Mouse (Mus musculus): ENCODE data around the gene Il21. TPM values are rescaled to one million over a fixed set of nuclear protein-coding genes. Genes with fewer than 3 reads are reported as not detected.

The Il21 gene
- polyA plus RNA-seq, 2 experiments = not detected

DNA sequence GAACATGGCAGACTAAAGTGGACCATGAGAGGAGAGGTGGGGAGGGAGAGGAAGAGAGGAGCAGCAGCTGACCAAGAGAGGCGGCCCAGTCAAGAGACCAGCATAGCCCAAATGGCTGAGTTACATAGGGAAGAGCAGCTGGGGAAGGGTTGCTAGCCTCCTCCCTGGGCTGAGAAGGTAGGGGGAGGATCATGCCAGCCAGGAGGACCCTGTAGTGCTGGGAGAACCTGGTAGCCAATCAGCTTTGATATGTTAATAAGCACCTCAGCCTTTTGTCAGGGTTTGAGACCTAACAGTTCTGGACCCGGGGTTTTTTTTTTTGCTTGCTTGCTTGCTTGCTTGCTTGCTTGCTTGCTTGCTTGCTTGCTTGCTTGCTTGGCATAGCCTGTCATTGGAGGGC, 51.4 kb downstream of the Il21 start:
- DNase-seq (ENCODE audit: low spot score) (no peak), ATAC-seq (ENCODE audit: low FRiP score, low read depth) (no peak)
- no peak overlapping the region for H3K4me3 ChIP-seq (replicated peaks; ENCODE audit: low read length)
- H3K27me3 ChIP-seq (ENCODE audit: control insufficient read depth, insufficient read depth, low read length) = no peaks in the 10 kb centered on the region
- H3K4me1 ChIP-seq (ENCODE audit: control insufficient read depth, insufficient read depth, low read length) = 0 out of 2 replicates have a peak, but pooled peaks cover 3% of the 10 kb centered on the region
- no peaks in the 10 kb centered on the region for H3K36me3 ChIP-seq (ENCODE audit: control insufficient read depth, insufficient read depth, low read length)
- no peak overlapping the region for H3K27ac ChIP-seq (replicated peaks; ENCODE audit: low read depth, low read length)
- no peak overlapping the region for H3K9ac ChIP-seq (ENCODE audit: low read depth, low read length, severe bottlenecking)
- H3K9me3 ChIP-seq (ENCODE audit: control insufficient read depth, low read length) = no peaks in the 10 kb centered on the region
- TF ChIP-seq POLR2A (IDR thresholded peaks at IDR 0.05; ENCODE audit: borderline replicate concordance, extremely low read depth, insufficient read depth, insufficient read length) = no peak
- WGBS = 24% methylated on average over 2 of the region's 2 CpGs
- H3K4me2 ChIP-seq (replicated peaks; ENCODE audit: low read depth, low read length, severe bottlenecking) = no peak overlapping the region

- H3K27me3 ChIP-seq (ENCODE audit: control insufficient read depth, insufficient read depth, low read length) = no peaks in the 10 kb centered on the region
- ATAC-seq (ENCODE audit: low FRiP score, low read depth) = no peak
- 82% methylated on average over 12 of the region's 12 CpGs for WGBS
- no peak for DNase-seq (ENCODE audit: low spot score)
- no peak overlapping the region for H3K27ac ChIP-seq (replicated peaks; ENCODE audit: low read depth, low read length)
- no peak overlapping the region for H3K9ac ChIP-seq (ENCODE audit: low read depth, low read length, severe bottlenecking)
- no peak overlapping the region for H3K4me2 ChIP-seq (replicated peaks; ENCODE audit: low read depth, low read length, severe bottlenecking)
- H3K9me3 ChIP-seq (ENCODE audit: control insufficient read depth, low read length) = no peaks in the 10 kb centered on the region
- no peaks in the 10 kb centered on the region for H3K36me3 ChIP-seq (ENCODE audit: control insufficient read depth, insufficient read depth, low read length)
- no peak overlapping the region for H3K4me3 ChIP-seq (replicated peaks; ENCODE audit: low read length)
- H3K4me1 ChIP-seq (ENCODE audit: control insufficient read depth, insufficient read depth, low read length) = 0 out of 2 replicates have a peak, but pooled peaks cover 3% of the 10 kb centered on the region
- TF ChIP-seq POLR2A (IDR thresholded peaks at IDR 0.05; ENCODE audit: borderline replicate concordance, extremely low read depth, insufficient read depth, insufficient read length) = no peak
Measured at GRCm38 (mm10) chr3:37180039-37180743, 52.2 kb downstream of the Il21 start.

- no peak overlapping the region for H3K4me2 ChIP-seq (replicated peaks; ENCODE audit: low read depth, low read length, severe bottlenecking)
- no peak overlapping the region for H3K4me3 ChIP-seq (replicated peaks; ENCODE audit: low read length)
- ATAC-seq (ENCODE audit: low FRiP score, low read depth) = no peak
- no peak for TF ChIP-seq POLR2A (IDR thresholded peaks at IDR 0.05; ENCODE audit: borderline replicate concordance, extremely low read depth, insufficient read depth, insufficient read length)
- H3K36me3 ChIP-seq (ENCODE audit: control insufficient read depth, insufficient read depth, low read length) = no peaks in the 10 kb centered on the region
- no peaks in the 10 kb centered on the region for H3K9me3 ChIP-seq (ENCODE audit: control insufficient read depth, low read length)
- H3K27ac ChIP-seq (replicated peaks; ENCODE audit: low read depth, low read length) = no peak overlapping the region
- no peaks in the 10 kb centered on the region for H3K27me3 ChIP-seq (ENCODE audit: control insufficient read depth, insufficient read depth, low read length)
- 0 out of 2 replicates have a peak, but pooled peaks cover 3% of the 10 kb centered on the region for H3K4me1 ChIP-seq (ENCODE audit: control insufficient read depth, insufficient read depth, low read length)
- 92% methylated on average over 9 of the region's 9 CpGs for WGBS
- no peak overlapping the region for H3K9ac ChIP-seq (ENCODE audit: low read depth, low read length, severe bottlenecking)
- DNase-seq (ENCODE audit: low spot score) = no peak
Measured at GRCm38 (mm10) chr3:37179472-37179871, 53.0 kb downstream of the Il21 start.

GRCm38 (mm10) chr3:37174711-37175572, 57.5 kb downstream of the Il21 start:
- Histone ChIP-seq H3K4me2 (replicated peaks; ENCODE audit: low read depth, low read length, severe bottlenecking) (no peak overlapping the region), H3K27ac (replicated peaks; ENCODE audit: low read depth, low read length) (no peak overlapping the region), H3K4me3 (replicated peaks; ENCODE audit: low read length) (no peak overlapping the region), H3K9me3 (ENCODE audit: control insufficient read depth, low read length) (no peaks in the 10 kb centered on the region), H3K9ac (ENCODE audit: low read depth, low read length, severe bottlenecking) (no peak overlapping the region), H3K36me3 (ENCODE audit: control insufficient read depth, insufficient read depth, low read length) (no peaks in the 10 kb centered on the region), H3K4me1 (ENCODE audit: control insufficient read depth, insufficient read depth, low read length) (no peaks in the 10 kb centered on the region), H3K27me3 (ENCODE audit: control insufficient read depth, insufficient read depth, low read length) (no peaks in the 10 kb centered on the region)
- no peak for TF ChIP-seq POLR2A (IDR thresholded peaks at IDR 0.05; ENCODE audit: borderline replicate concordance, extremely low read depth, insufficient read depth, insufficient read length)
- WGBS = 60% methylated on average over 10 of the region's 10 CpGs
- ATAC-seq (ENCODE audit: low FRiP score, low read depth) (no peak), DNase-seq (ENCODE audit: low spot score) (no peak)

DNA sequence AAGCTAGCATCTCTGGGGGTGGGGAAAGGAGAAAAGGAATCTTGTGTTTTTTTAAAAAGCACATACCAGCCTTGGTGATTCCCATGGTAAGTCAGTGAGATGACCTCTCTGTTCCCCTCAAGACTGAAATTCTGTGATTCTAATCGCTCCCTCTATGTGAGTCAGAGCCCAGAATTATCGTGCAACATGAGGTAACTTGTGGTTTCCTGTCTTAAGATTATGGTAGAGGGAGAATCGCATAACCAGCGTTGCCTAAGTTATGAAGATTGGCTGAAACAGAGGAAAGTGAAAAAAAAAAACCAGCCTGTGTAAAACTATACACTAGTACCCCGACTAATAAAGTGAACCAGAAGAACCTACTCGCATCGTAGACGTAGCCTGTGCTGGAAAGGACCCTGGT, 59.2 kb downstream of the Il21 start:
- no peaks in the 10 kb centered on the region for H3K9me3 ChIP-seq (ENCODE audit: control insufficient read depth, low read length)
- H3K4me2 ChIP-seq (replicated peaks; ENCODE audit: low read depth, low read length, severe bottlenecking) = no peak overlapping the region
- WGBS = 74% methylated on average over 8 of the region's 8 CpGs
- no peaks in the 10 kb centered on the region for H3K27me3 ChIP-seq (ENCODE audit: control insufficient read depth, insufficient read depth, low read length)
- no peak overlapping the region for H3K9ac ChIP-seq (ENCODE audit: low read depth, low read length, severe bottlenecking)
- no peak for ATAC-seq (ENCODE audit: low FRiP score, low read depth)
- no peaks in the 10 kb centered on the region for H3K4me1 ChIP-seq (ENCODE audit: control insufficient read depth, insufficient read depth, low read length)
- no peaks in the 10 kb centered on the region for H3K36me3 ChIP-seq (ENCODE audit: control insufficient read depth, insufficient read depth, low read length)
- no peak overlapping the region for H3K4me3 ChIP-seq (replicated peaks; ENCODE audit: low read length)
- no peak for TF ChIP-seq POLR2A (IDR thresholded peaks at IDR 0.05; ENCODE audit: borderline replicate concordance, extremely low read depth, insufficient read depth, insufficient read length)
- DNase-seq (ENCODE audit: low spot score) = no peak
- no peak overlapping the region for H3K27ac ChIP-seq (replicated peaks; ENCODE audit: low read depth, low read length)

Small RNA genes within 50 kb of the gene (microRNA-seq; reads per million reads assigned to microRNA genes)
- gene Gm24169 = not detected

Other genes starting within 250 kb of the Il21 start
- gene Adad1, start 169.1 kb downstream of the Il21 start, polyA plus RNA-seq (2012; rRNA removed) = 0.47 and 0.48 TPM in 2 replicates
- 0.75 and 0.95 TPM in 2 replicates for gene Adad1, start 169.1 kb downstream of the Il21 start, polyA plus RNA-seq (2014; fragmentation: Nextera tagmentation; extraction: Ambion mirVana)
- 0.15 and 0.52 TPM in 2 replicates for gene Il2, start 106.7 kb downstream of the Il21 start, polyA plus RNA-seq (2012; rRNA removed)
- 0.50 and 0.74 TPM in 2 replicates for gene Il2, start 106.7 kb downstream of the Il21 start, polyA plus RNA-seq (2014; fragmentation: Nextera tagmentation; extraction: Ambion mirVana)
- 7.5 and 7.8 TPM in 2 replicates for gene Bbs12, start 79.9 kb upstream of the Il21 start, polyA plus RNA-seq (2012; rRNA removed)
- gene Bbs12, start 79.9 kb upstream of the Il21 start, polyA plus RNA-seq (2014; fragmentation: Nextera tagmentation; extraction: Ambion mirVana) = 7.4 and 10.6 TPM in 2 replicates
- gene Cetn4, start 80.1 kb upstream of the Il21 start, polyA plus RNA-seq (2012; rRNA removed) = 1.8 and 3.4 TPM in 2 replicates
- 1.8 and 2.6 TPM in 2 replicates for gene Cetn4, start 80.1 kb upstream of the Il21 start, polyA plus RNA-seq (2014; fragmentation: Nextera tagmentation; extraction: Ambion mirVana)
- 12.7 and 12.9 TPM in 2 replicates for gene Fgf2, start 115.7 kb upstream of the Il21 start, polyA plus RNA-seq (2012; rRNA removed)
- gene Fgf2, start 115.7 kb upstream of the Il21 start, polyA plus RNA-seq (2014; fragmentation: Nextera tagmentation; extraction: Ambion mirVana) = 10.5 and 10.8 TPM in 2 replicates
- 5.7 and 9.6 TPM in 2 replicates for gene Spata5, start 187.3 kb upstream of the Il21 start, polyA plus RNA-seq (2012; rRNA removed)
- 39.9 and 40.2 TPM in 2 replicates for gene Spata5, start 187.3 kb upstream of the Il21 start, polyA plus RNA-seq (2014; fragmentation: Nextera tagmentation; extraction: Ambion mirVana)
- gene Nudt6, start 187.6 kb upstream of the Il21 start, polyA plus RNA-seq (2012; rRNA removed) = 7.2 and 8.9 TPM in 2 replicates
- 5.0 and 5.9 TPM in 2 replicates for gene Nudt6, start 187.6 kb upstream of the Il21 start, polyA plus RNA-seq (2014; fragmentation: Nextera tagmentation; extraction: Ambion mirVana)

Measured in limb, embryonic 14.5 days (tissue).